Mouse (Mus musculus): Measurements from ENCODE around the gene Pygm. TPM values are rescaled to one million over a fixed set of nuclear protein-coding genes. Genes with fewer than 3 reads are reported as not detected.

Gene Pygm
- total and polyA plus RNA-seq, 2 experiments from 2014 or later: 10.4 to 11.9 TPM

DNA sequence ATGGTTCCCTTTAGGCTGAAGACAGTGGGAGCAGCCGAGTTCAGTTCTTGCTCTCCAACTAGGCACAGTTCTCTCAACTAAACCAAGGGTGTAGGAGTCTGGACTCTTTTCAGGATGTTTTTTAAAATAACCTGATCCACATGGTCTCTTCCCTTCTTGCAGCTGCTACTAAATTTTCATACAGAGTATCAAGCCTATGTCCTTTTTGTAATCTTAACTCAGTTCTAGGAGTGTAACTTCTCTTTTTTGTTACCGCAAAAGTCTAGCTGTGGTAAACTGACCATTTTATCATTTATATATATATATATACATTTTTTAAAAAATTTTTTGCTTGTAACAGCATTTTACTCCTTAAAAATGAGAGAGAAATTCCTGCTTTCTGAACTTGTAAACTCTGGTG is 14.0 kb upstream of the Pygm start:
- Histone ChIP-seq H3K36me3 (ENCODE audit: insufficient read depth, low read length) (peaks cover 81% of the 10 kb centered on the region), H3K4me1 (ENCODE audit: insufficient read depth, low read length) (peaks cover under 1% of the 10 kb centered on the region), H3K9me3 (ENCODE audit: low read length) (no peaks in the 10 kb centered on the region), H3K4me2 (ENCODE audit: low read depth, low read length) (no peak overlapping the region), H3K27ac (no peak overlapping the region), H3K9ac (replicated peaks; ENCODE audit: low read length) (no peak overlapping the region), H3K4me3 (ENCODE audit: low read length) (no peak overlapping the region), H3K27me3 (ENCODE audit: insufficient read depth, low read length) (no peaks in the 10 kb centered on the region)
- ATAC-seq (no peak), DNase-seq (ENCODE audit: low spot score) (no peak)
- WGBS: 86% methylated on average over 2 of the region's 2 CpGs
- TF ChIP-seq CTCF (IDR thresholded peaks at IDR 0.05; ENCODE audit: low read depth): no peak

GRCm38 (mm10) chr19:6372433-6372832 is 11.8 kb upstream of the Pygm start:
- Histone ChIP-seq H3K4me2 (ENCODE audit: low read depth, low read length) (no peak overlapping the region), H3K4me1 (ENCODE audit: insufficient read depth, low read length) (no peaks in the 10 kb centered on the region), H3K27me3 (ENCODE audit: insufficient read depth, low read length) (no peaks in the 10 kb centered on the region), H3K4me3 (ENCODE audit: low read length) (no peak overlapping the region), H3K9ac (replicated peaks; ENCODE audit: low read length) (no peak overlapping the region), H3K36me3 (ENCODE audit: insufficient read depth, low read length) (peaks cover 90% of the 10 kb centered on the region), H3K27ac (no peak overlapping the region), H3K9me3 (ENCODE audit: low read length) (no peaks in the 10 kb centered on the region)
- 90% methylated on average over 3 of the region's 3 CpGs for WGBS
- DNase-seq (ENCODE audit: low spot score) (no peak), ATAC-seq (no peak)
- TF ChIP-seq CTCF (IDR thresholded peaks at IDR 0.05; ENCODE audit: low read depth): no peak

DNA sequence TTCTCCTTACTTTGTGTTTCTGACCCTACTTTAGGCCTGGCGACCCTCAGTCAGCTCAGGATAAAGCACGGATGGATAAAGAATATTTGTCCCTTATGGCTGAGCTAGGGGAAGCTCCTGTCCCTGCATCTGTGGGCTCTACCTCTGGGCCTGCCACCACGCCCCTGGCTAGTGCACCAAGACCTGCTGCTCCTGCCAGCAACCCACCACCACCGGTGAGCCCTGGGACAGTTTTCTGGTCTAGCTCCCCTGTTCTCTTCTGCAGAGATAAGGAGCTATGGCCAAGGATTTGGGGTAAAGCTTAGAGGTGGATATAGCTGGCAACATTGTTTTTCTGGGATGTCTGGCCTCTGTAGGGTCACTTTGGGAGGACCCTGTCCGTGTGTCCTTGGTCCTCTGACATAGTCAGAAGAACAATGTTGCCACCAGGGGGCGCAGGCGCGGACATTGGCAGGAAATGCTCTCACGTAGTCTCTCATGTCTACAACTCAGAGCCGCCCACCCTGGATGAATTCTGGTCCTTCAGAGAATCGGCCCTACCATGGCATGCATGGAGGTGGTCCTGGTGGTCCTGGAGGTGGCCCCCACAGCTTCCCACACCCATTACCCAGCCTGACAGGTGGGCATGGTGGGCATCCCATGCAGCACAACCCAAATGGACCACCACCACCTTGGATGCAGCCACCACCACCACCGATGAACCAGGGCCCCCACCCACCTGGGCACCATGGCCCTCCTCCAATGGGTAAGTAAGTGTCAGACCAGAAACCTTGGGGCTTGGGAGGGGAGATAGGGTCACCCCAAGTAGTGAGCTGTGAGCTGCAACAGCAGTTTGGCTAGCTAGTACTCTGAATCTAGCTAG is 10.4 kb upstream of the Pygm start:
- no peak overlapping the region for H3K9ac ChIP-seq (replicated peaks; ENCODE audit: low read length)
- 59% methylated on average over 12 of the region's 12 CpGs for whole genome bisulfite sequencing
- H3K9me3 ChIP-seq (ENCODE audit: low read length): no peaks in the 10 kb centered on the region
- TF ChIP-seq CTCF (IDR thresholded peaks at IDR 0.05; ENCODE audit: low read depth): peak; percentile 84
- no peak overlapping the region for H3K27ac ChIP-seq
- DNase-seq (ENCODE audit: low spot score) (peak; percentile 89), ATAC-seq (peak; percentile 72; the same call in 1 of the 2 replicates)
- peaks cover 89% of the 10 kb centered on the region for H3K36me3 ChIP-seq (ENCODE audit: insufficient read depth, low read length)
- H3K4me1 ChIP-seq (ENCODE audit: insufficient read depth, low read length): no peaks in the 10 kb centered on the region; the same call in 1 of the 2 replicates
- no peak overlapping the region for H3K4me2 ChIP-seq (ENCODE audit: low read depth, low read length)
- no peak overlapping the region for H3K4me3 ChIP-seq (ENCODE audit: low read length)
- no peaks in the 10 kb centered on the region for H3K27me3 ChIP-seq (ENCODE audit: insufficient read depth, low read length)

DNA sequence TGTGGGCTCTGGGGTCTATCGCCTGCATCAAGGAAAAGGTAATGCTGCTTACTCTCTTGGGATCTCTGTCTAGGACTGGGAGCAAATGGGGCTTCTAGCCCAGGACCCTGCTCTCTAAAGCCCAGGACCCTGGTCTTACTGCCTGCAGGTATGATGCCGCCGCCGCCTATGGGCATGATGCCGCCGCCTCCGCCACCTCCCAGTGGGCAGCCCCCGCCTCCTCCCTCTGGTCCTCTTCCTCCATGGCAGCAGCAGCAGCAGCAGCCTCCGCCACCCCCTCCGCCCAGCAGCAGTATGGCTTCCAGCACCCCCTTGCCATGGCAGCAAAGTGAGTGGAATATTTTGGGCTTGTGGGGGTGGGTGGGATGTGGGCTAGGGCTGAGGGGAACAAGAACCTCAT is 9.6 kb upstream of the Pygm start:
- no peak for TF ChIP-seq CTCF (IDR thresholded peaks at IDR 0.05; ENCODE audit: low read depth)
- WGBS: 97% methylated on average over 10 of the region's 10 CpGs

GRCm38 (mm10) chr19:6375423-6376254 is 8.6 kb upstream of the Pygm start:
- no peak overlapping the region for H3K4me2 ChIP-seq (ENCODE audit: low read depth, low read length)
- ATAC-seq: peak; percentile 13; the same call in 1 of the 2 replicates
- H3K4me3 ChIP-seq (ENCODE audit: low read length): no peak overlapping the region
- peaks cover 79% of the 10 kb centered on the region for H3K36me3 ChIP-seq (ENCODE audit: insufficient read depth, low read length)
- H3K9me3 ChIP-seq (ENCODE audit: low read length): no peaks in the 10 kb centered on the region
- H3K27me3 ChIP-seq (ENCODE audit: insufficient read depth, low read length): no peaks in the 10 kb centered on the region
- H3K9ac ChIP-seq (replicated peaks; ENCODE audit: low read length): no peak overlapping the region
- no peak for DNase-seq (ENCODE audit: low spot score)
- WGBS: 82% methylated on average over 38 of the region's 42 CpGs
- H3K27ac ChIP-seq: no peak overlapping the region
- no peaks in the 10 kb centered on the region; the same call in 1 of the 2 replicates for H3K4me1 ChIP-seq (ENCODE audit: insufficient read depth, low read length)
- TF ChIP-seq CTCF (IDR thresholded peaks at IDR 0.05; ENCODE audit: low read depth): no peak

More for the DNA sequence above, 9.6 kb upstream of the Pygm start:
- Histone ChIP-seq H3K4me1 (ENCODE audit: insufficient read depth, low read length) (no peaks in the 10 kb centered on the region; the same call in 1 of the 2 replicates), H3K9ac (replicated peaks; ENCODE audit: low read length) (no peak overlapping the region), H3K4me3 (ENCODE audit: low read length) (no peak overlapping the region), H3K27me3 (ENCODE audit: insufficient read depth, low read length) (no peaks in the 10 kb centered on the region), H3K27ac (no peak overlapping the region), H3K4me2 (ENCODE audit: low read depth, low read length) (no peak overlapping the region), H3K36me3 (ENCODE audit: insufficient read depth, low read length) (peaks cover 87% of the 10 kb centered on the region), H3K9me3 (ENCODE audit: low read length) (no peaks in the 10 kb centered on the region)
- ATAC-seq: no peak
- DNase-seq (ENCODE audit: low spot score): no peak

- Histone ChIP-seq H3K4me2 (ENCODE audit: low read depth, low read length) (no peak overlapping the region), H3K4me1 (ENCODE audit: insufficient read depth, low read length) (no peaks in the 10 kb centered on the region; the same call in 1 of the 2 replicates), H3K9ac (replicated peaks; ENCODE audit: low read length) (no peak overlapping the region), H3K27me3 (ENCODE audit: insufficient read depth, low read length) (no peaks in the 10 kb centered on the region), H3K9me3 (ENCODE audit: low read length) (no peaks in the 10 kb centered on the region), H3K27ac (no peak overlapping the region), H3K4me3 (ENCODE audit: low read length) (no peak overlapping the region), H3K36me3 (ENCODE audit: insufficient read depth, low read length) (peaks cover 73% of the 10 kb centered on the region)
- 71% methylated on average over 14 of the region's 14 CpGs for WGBS
- peak; percentile 76 for DNase-seq (ENCODE audit: low spot score)
- peak; percentile 83 for TF ChIP-seq CTCF (IDR thresholded peaks at IDR 0.05; ENCODE audit: low read depth)
- no peak for ATAC-seq
Observed at GRCm38 (mm10) chr19:6376255-6376564, 8.0 kb upstream of the Pygm start.
